Mouse (Mus musculus) megakaryocyte, embryonic 14.5 days (primary cell): ENCODE data around the gene Padi2. TPM values are rescaled to one million over a fixed set of nuclear protein-coding genes. Genes with fewer than 3 reads are reported as not detected.

Experiments
- H3K27me3 ChIP-seq: replicated peaks from 2 replicates; pipeline ENCODE3; 2012; ENCODE audit warnings: inconsistent platforms
- H3K36me3 ChIP-seq: replicated peaks from 2 replicates; pipeline ENCODE3; 2012; ENCODE audit warnings: low read length, inconsistent platforms, mixed read lengths
- H3K4me1 ChIP-seq: 2 replicates; pipeline ENCODE4 v1.6.1; 2012; ENCODE audit warnings: inconsistent platforms
- H3K4me3 ChIP-seq: replicated peaks from 2 replicates; pipeline ENCODE3; 2012; ENCODE audit warnings: moderate library complexity, mild to moderate bottlenecking, inconsistent platforms
- H3K9me3 ChIP-seq: 2 replicates; pipeline ENCODE4 v1.6.1; 2012; ENCODE audit warnings: inconsistent platforms
- FLI1 ChIP-seq: IDR thresholded peaks from 2 replicates; pipeline ENCODE4 v1.6.1; 2012; ENCODE audit warnings: low read length, inconsistent platforms, mixed read lengths
- GATA1 ChIP-seq: IDR thresholded peaks from 3 replicates; pipeline ENCODE4 v1.6.1; 2012; ENCODE audit warnings: mixed read lengths, low read length, inconsistent platforms, borderline replicate concordance
- polyA plus RNA-seq: library from polyadenylated mRNA; stranded (reverse); fragments of >175 nt; gene quantifications from 2 replicates; pipeline ENCODE4 v1.2.3, GENCODE M21; 2012; ENCODE audit warnings: low replicate concordance; ENCODE audit not compliant: insufficient read depth

Padi2 gene
- polyA plus RNA-seq, 1 experiment = 3.3 TPM

- Histone ChIP-seq H3K27me3 (no peaks in the 10 kb centered on the region), H3K4me1 (peaks cover 59% of the 10 kb centered on the region), H3K36me3 (no peaks in the 10 kb centered on the region), H3K4me3 (peak overlapping the region; percentile 89), H3K9me3 (no peaks in the 10 kb centered on the region)
- no peak for TF ChIP-seq FLI1
- TF ChIP-seq GATA1 = no peak
Measured at GRCm38 (mm10) chr4:140957131-140957702, 51.1 kb downstream of the Padi2 start.

- Histone ChIP-seq H3K36me3 (no peaks in the 10 kb centered on the region), H3K4me3 (peak overlapping the region; percentile 89), H3K4me1 (peaks cover 59% of the 10 kb centered on the region), H3K27me3 (no peaks in the 10 kb centered on the region), H3K9me3 (no peaks in the 10 kb centered on the region)
- TF ChIP-seq GATA1 = no peak
- no peak for TF ChIP-seq FLI1
Measured at GRCm38 (mm10) chr4:140957725-140958124, 51.6 kb downstream of the Padi2 start.

GRCm38 (mm10) chr4:140958319-140958718 lies 52.2 kb downstream of the Padi2 start:
- Histone ChIP-seq H3K4me1 (peaks cover 59% of the 10 kb centered on the region), H3K36me3 (peaks cover 5% of the 10 kb centered on the region), H3K27me3 (no peaks in the 10 kb centered on the region), H3K9me3 (no peaks in the 10 kb centered on the region), H3K4me3 (no peak overlapping the region)
- TF ChIP-seq GATA1 (no peak), FLI1 (no peak)

- peaks cover 10% of the 10 kb centered on the region for H3K36me3 ChIP-seq
- no peak overlapping the region for H3K4me3 ChIP-seq
- H3K27me3 ChIP-seq = no peaks in the 10 kb centered on the region
- TF ChIP-seq GATA1 = no peak
- TF ChIP-seq FLI1 = no peak
- H3K4me1 ChIP-seq = peaks cover 59% of the 10 kb centered on the region
- H3K9me3 ChIP-seq = no peaks in the 10 kb centered on the region
Measured at GRCm38 (mm10) chr4:140959128-140959679, 53.1 kb downstream of the Padi2 start.

GRCm38 (mm10) chr4:140959715-140960479 lies 53.8 kb downstream of the Padi2 start:
- no peaks in the 10 kb centered on the region for H3K27me3 ChIP-seq
- H3K4me1 ChIP-seq = peaks cover 66% of the 10 kb centered on the region
- no peaks in the 10 kb centered on the region for H3K9me3 ChIP-seq
- H3K4me3 ChIP-seq = no peak overlapping the region
- H3K36me3 ChIP-seq = peaks cover 10% of the 10 kb centered on the region
- TF ChIP-seq FLI1 = no peak
- TF ChIP-seq GATA1 = no peak

GRCm38 (mm10) chr4:140960781-140961466 lies 54.8 kb downstream of the Padi2 start, which contains the start of gene Sdhb:
Sdhb (plus strand) TSS chr4:140961203.
- no peak for TF ChIP-seq GATA1
- peak; percentile 62; the same call in 1 of the 2 replicates for TF ChIP-seq FLI1

GRCm38 (mm10) chr4:140961467-140962206 lies 55.5 kb downstream of the Padi2 start:
- TF ChIP-seq FLI1 (no peak), GATA1 (no peak)
- no peaks in the 10 kb centered on the region for H3K27me3 ChIP-seq
- peaks cover 74% of the 10 kb centered on the region for H3K4me1 ChIP-seq
- peak overlapping the region; percentile 95 for H3K4me3 ChIP-seq
- H3K9me3 ChIP-seq = no peaks in the 10 kb centered on the region
- H3K36me3 ChIP-seq = peaks cover 22% of the 10 kb centered on the region

More at GRCm38 (mm10) chr4:140960781-140961466, 54.8 kb downstream of the Padi2 start, which contains the start of gene Sdhb:
- peaks cover 67% of the 10 kb centered on the region for H3K4me1 ChIP-seq
- H3K4me3 ChIP-seq = peak within 1 kb of the TSS; percentile 95
- H3K36me3 ChIP-seq = peaks cover 15% of the 10 kb centered on the region
- H3K9me3 ChIP-seq = no peaks in the 10 kb centered on the region
- H3K27me3 ChIP-seq = no peaks in the 10 kb centered on the region

GRCm38 (mm10) chr4:140962207-140962909 lies 56.2 kb downstream of the Padi2 start:
- Histone ChIP-seq H3K9me3 (no peaks in the 10 kb centered on the region), H3K4me3 (peak overlapping the region; percentile 95), H3K27me3 (no peaks in the 10 kb centered on the region), H3K36me3 (peaks cover 29% of the 10 kb centered on the region), H3K4me1 (peaks cover 69% of the 10 kb centered on the region)
- TF ChIP-seq GATA1 (no peak), FLI1 (no peak)
